Mouse (Mus musculus): ENCODE results near the gene 4933405L10Rik. TPM values are rescaled to one million over a fixed set of nuclear protein-coding genes. Genes with fewer than 3 reads are reported as not detected.

Gene 4933405L10Rik
- polyA plus RNA-seq, 1 experiment: not detected

GRCm38 (mm10) chr8:105758277-105759108, 51.0 kb downstream of the 4933405L10Rik start, which contains the start of gene Gfod2:
Gene Gfod2, minus strand, starts transcription at chr8:105758664.
- Histone ChIP-seq H3K27me3 (ENCODE audit: control insufficient read depth, insufficient read depth, low read length) (no peaks in the 10 kb centered on the region), H3K36me3 (ENCODE audit: control insufficient read depth, insufficient read depth, low read length) (no peaks in the 10 kb centered on the region), H3K4me1 (replicated peaks; ENCODE audit: control insufficient read depth, insufficient read depth, low read length) (peaks cover 14% of the 10 kb centered on the region), H3K4me3 (ENCODE audit: control insufficient read depth, insufficient read depth, low read length) (peak within 1 kb of the TSS; percentile 71), H3K27ac (ENCODE audit: control insufficient read depth, insufficient read depth, low read length) (no peak within 1 kb of the TSS)
- DNase-seq: peak; percentile 100
- TF ChIP-seq CTCF (IDR thresholded peaks at IDR 0.05; ENCODE audit: borderline replicate concordance, control insufficient read depth, extremely low read depth, insufficient read depth, low read length, poor library complexity) (0 out of 2 replicates have a peak, but pooled peaks have one; percentile 30), POLR2A (IDR thresholded peaks at IDR 0.05; ENCODE audit: control insufficient read depth, extremely low read depth, insufficient read depth, low read length, poor library complexity) (peak; percentile 39; the same call in 1 of the 2 replicates)
- WGBS: 4% methylated on average over 57 of the region's 57 CpGs

Other genes with a start within 250 kb of the 4933405L10Rik start
- 14.6 and 27.8 TPM in 2 replicates for gene Tppp3, start 236.1 kb upstream of the 4933405L10Rik start, polyA plus RNA-seq (2012; rRNA removed)
- gene Zdhhc1, start 210.8 kb upstream of the 4933405L10Rik start, polyA plus RNA-seq (2012; rRNA removed): 22.3 and 23.5 TPM in 2 replicates
- gene Hsd11b2, start 188.9 kb upstream of the 4933405L10Rik start, polyA plus RNA-seq (2012; rRNA removed): 0.46 and 0.90 TPM in 2 replicates
- gene Atp6v0d1, start 141.6 kb upstream of the 4933405L10Rik start, polyA plus RNA-seq (2012; rRNA removed): 112 and 119 TPM in 2 replicates
- 125 and 128 TPM in 2 replicates for gene Ripor1, start 102.4 kb upstream of the 4933405L10Rik start, polyA plus RNA-seq (2012; rRNA removed)
- 67.0 and 89.4 TPM in 2 replicates for gene Ctcf, start 71.1 kb upstream of the 4933405L10Rik start, polyA plus RNA-seq (2012; rRNA removed)
- gene Agrp, start 70.3 kb upstream of the 4933405L10Rik start, polyA plus RNA-seq (2012; rRNA removed): 0.52 and 1.00 TPM in 2 replicates
- 408 and 419 TPM in 2 replicates for gene Carmil2, start 21.4 kb upstream of the 4933405L10Rik start, polyA plus RNA-seq (2012; rRNA removed)
- 118 and 122 TPM in 2 replicates for gene Acd, start 6.6 kb upstream of the 4933405L10Rik start, polyA plus RNA-seq (2012; rRNA removed)
- gene Pard6a, start 6.5 kb upstream of the 4933405L10Rik start, polyA plus RNA-seq (2012; rRNA removed): 29.7 and 30.7 TPM in 2 replicates
- 46.7 and 53.9 TPM in 2 replicates for gene Enkd1, start 555 bp downstream of the 4933405L10Rik start, polyA plus RNA-seq (2012; rRNA removed)
- 7.3 and 8.5 TPM in 2 replicates for gene Gfod2, start 51.0 kb downstream of the 4933405L10Rik start, polyA plus RNA-seq (2012; rRNA removed)
- 47.1 and 53.0 TPM in 2 replicates for gene Ranbp10, start 119.7 kb downstream of the 4933405L10Rik start, polyA plus RNA-seq (2012; rRNA removed)
- gene Tsnaxip1, start 120.1 kb downstream of the 4933405L10Rik start, polyA plus RNA-seq (2012; rRNA removed): 0.05 TPM in 2 replicates
- 53.2 TPM in 2 replicates for gene Cenpt, start 145.6 kb downstream of the 4933405L10Rik start, polyA plus RNA-seq (2012; rRNA removed)
- gene Thap11, start 147.5 kb downstream of the 4933405L10Rik start, polyA plus RNA-seq (2012; rRNA removed): 75.3 and 84.9 TPM in 2 replicates
- gene Nutf2, start 152.9 kb downstream of the 4933405L10Rik start, polyA plus RNA-seq (2012; rRNA removed): 52.4 and 54.4 TPM in 2 replicates
- gene Edc4, start 173.2 kb downstream of the 4933405L10Rik start, polyA plus RNA-seq (2012; rRNA removed): 193 and 207 TPM in 2 replicates
- gene Nrn1l, start 185.9 kb downstream of the 4933405L10Rik start, polyA plus RNA-seq (2012; rRNA removed): 5.0 and 5.3 TPM in 2 replicates
- gene Pskh1, start 192.8 kb downstream of the 4933405L10Rik start, polyA plus RNA-seq (2012; rRNA removed): 51.2 and 56.5 TPM in 2 replicates
- 6.9 and 8.4 TPM in 2 replicates for gene Ctrl, start 226.2 kb downstream of the 4933405L10Rik start, polyA plus RNA-seq (2012; rRNA removed)
- 375 and 484 TPM in 2 replicates for gene Psmb10, start 230.8 kb downstream of the 4933405L10Rik start, polyA plus RNA-seq (2012; rRNA removed)
- gene Lcat, start 235.7 kb downstream of the 4933405L10Rik start, polyA plus RNA-seq (2012; rRNA removed): 5.3 and 6.0 TPM in 2 replicates

All from thymus, adult 2 months (tissue).